Mouse (Mus musculus) midbrain, embryonic 16.5 days (tissue): Measurements from ENCODE around the gene Nr4a3. TPM values are rescaled to one million over a fixed set of nuclear protein-coding genes. Genes with fewer than 3 reads are reported as not detected.
A peak's percentile ranks its signal among the peaks of the same experiment; 100 is the strongest.

ENCODE experiments used
- ATAC-seq: fragments of 200-750 bp; cut with Nextera tagmentation; 2 replicates; pipeline ENCODE4 v1.8.0; 2017; ENCODE audit warnings: moderate TSS enrichment
- H3K27ac ChIP-seq: fragments of 300-500 bp; sonication (generic); 2 replicates; pipeline ENCODE4 v1.5.1; 2014; ENCODE audit warnings: mild to moderate bottlenecking, low read length, mixed read lengths
- H3K27me3 ChIP-seq: fragments of 300-500 bp; sonication (generic); 2 replicates; pipeline ENCODE4 v1.6.1; 2014; ENCODE audit warnings: low read depth, low read length, mixed read lengths; ENCODE audit not compliant: control insufficient read depth, insufficient read depth
- H3K36me3 ChIP-seq: fragments of 300-500 bp; sonication (generic); 2 replicates; pipeline ENCODE4 v1.6.1; 2014; ENCODE audit warnings: mild to moderate bottlenecking, low read length, moderate library complexity, mixed read lengths; ENCODE audit not compliant: control insufficient read depth, insufficient read depth
- H3K4me1 ChIP-seq: fragments of 300-500 bp; sonication (generic); 2 replicates; pipeline ENCODE4 v1.6.1; 2014; ENCODE audit warnings: mild to moderate bottlenecking, low read length, mixed read lengths; ENCODE audit not compliant: control insufficient read depth, insufficient read depth
- H3K4me2 ChIP-seq: fragments of 300-500 bp; sonication (generic); 2 replicates; pipeline ENCODE4 v1.6.1; 2014; ENCODE audit warnings: mild to moderate bottlenecking, low read length, mixed read lengths
- H3K4me3 ChIP-seq: fragments of 300-500 bp; sonication (generic); 2 replicates; pipeline ENCODE4 v1.5.1; 2014; ENCODE audit warnings: low read depth, mild to moderate bottlenecking, low read length, moderate library complexity, mixed read lengths
- H3K9ac ChIP-seq: fragments of 300-500 bp; sonication (generic); 2 replicates; pipeline ENCODE4 v1.6.1; 2014; ENCODE audit warnings: low read depth, low read length, mixed read lengths
- H3K9me3 ChIP-seq: fragments of 300-500 bp; sonication (generic); replicated peaks from 2 replicates; pipeline ENCODE4 v1.6.1; 2014; ENCODE audit warnings: mild to moderate bottlenecking, low read length, mixed read lengths; ENCODE audit not compliant: control insufficient read depth, poor library complexity, severe bottlenecking
- WGBS: fragments of 180-500 bp; shearing (Covaris S2); extraction: QIAGEN DNeasy Blood & Tissue Kit; methylation state at CpG from one replicate; pipeline ENCODE4 v1.1.7; 2014; 5-methylcytosine and 5-hydroxymethylcytosine counted together
- polyA plus RNA-seq: library from polyadenylated mRNA; unstranded; fragments of >200 nt; fragmentation: Nextera tagmentation; extraction: Ambion mirVana; gene quantifications from 2 replicates; pipeline ENCODE4 v1.2.1, GENCODE M21; 2015

Nr4a3 gene
- polyA plus RNA-seq, result 1.4 and 1.6 TPM in 2 replicates

GRCm38 (mm10) chr4:48044491-48045211, at the start of gene Nr4a3:
Nr4a3 (plus strand) TSS chr4:48045153.
- H3K27me3 ChIP-seq, result peaks cover 8% of the 10 kb centered on the region
- ATAC-seq, result peak; percentile 86
- H3K4me3 ChIP-seq, result peak within 1 kb of the TSS; percentile 72
- H3K9ac ChIP-seq, result peak within 1 kb of the TSS; percentile 76
- WGBS, result under 1% methylated on average over 43 of the region's 54 CpGs
- peak within 1 kb of the TSS; percentile 98 for H3K4me2 ChIP-seq
- peak within 1 kb of the TSS; percentile 86 for H3K27ac ChIP-seq
- no peaks in the 10 kb centered on the region for H3K9me3 ChIP-seq
- H3K36me3 ChIP-seq, result no peaks in the 10 kb centered on the region
- H3K4me1 ChIP-seq, result peaks cover 40% of the 10 kb centered on the region

- ATAC-seq, result no peak
- no peaks in the 10 kb centered on the region for H3K27me3 ChIP-seq
- 78% methylated on average over 4 of the region's 4 CpGs for WGBS
Observed at GRCm38 (mm10) chr4:48002969-48003368, 42.0 kb upstream of the Nr4a3 start.

GRCm38 (mm10) chr4:48003456-48003855, 41.5 kb upstream of the Nr4a3 start:
- H3K27me3 ChIP-seq, result no peaks in the 10 kb centered on the region
- H3K36me3 ChIP-seq, result no peaks in the 10 kb centered on the region
- no peak for ATAC-seq
- H3K4me3 ChIP-seq, result no peak overlapping the region
- H3K9ac ChIP-seq, result no peak overlapping the region
- no peak overlapping the region for H3K4me2 ChIP-seq
- H3K4me1 ChIP-seq, result no peaks in the 10 kb centered on the region
- H3K9me3 ChIP-seq, result no peaks in the 10 kb centered on the region
- WGBS, result 94% methylated on average over 3 of the region's 3 CpGs
- H3K27ac ChIP-seq, result no peak overlapping the region

More at GRCm38 (mm10) chr4:48002969-48003368, 42.0 kb upstream of the Nr4a3 start:
- H3K4me2 ChIP-seq, result no peak overlapping the region
- H3K36me3 ChIP-seq, result no peaks in the 10 kb centered on the region
- no peaks in the 10 kb centered on the region for H3K9me3 ChIP-seq
- H3K9ac ChIP-seq, result no peak overlapping the region
- no peak overlapping the region for H3K27ac ChIP-seq
- H3K4me3 ChIP-seq, result no peak overlapping the region
- no peaks in the 10 kb centered on the region for H3K4me1 ChIP-seq

- no peak for ATAC-seq
- Histone ChIP-seq H3K4me1 (no peaks in the 10 kb centered on the region), H3K4me2 (no peak overlapping the region), H3K27me3 (no peaks in the 10 kb centered on the region), H3K9me3 (no peaks in the 10 kb centered on the region), H3K4me3 (no peak overlapping the region), H3K36me3 (no peaks in the 10 kb centered on the region), H3K9ac (no peak overlapping the region), H3K27ac (no peak overlapping the region)
- 80% methylated on average over 3 of the region's 3 CpGs for WGBS
Observed at GRCm38 (mm10) chr4:48006355-48006754, 38.6 kb upstream of the Nr4a3 start.

DNA sequence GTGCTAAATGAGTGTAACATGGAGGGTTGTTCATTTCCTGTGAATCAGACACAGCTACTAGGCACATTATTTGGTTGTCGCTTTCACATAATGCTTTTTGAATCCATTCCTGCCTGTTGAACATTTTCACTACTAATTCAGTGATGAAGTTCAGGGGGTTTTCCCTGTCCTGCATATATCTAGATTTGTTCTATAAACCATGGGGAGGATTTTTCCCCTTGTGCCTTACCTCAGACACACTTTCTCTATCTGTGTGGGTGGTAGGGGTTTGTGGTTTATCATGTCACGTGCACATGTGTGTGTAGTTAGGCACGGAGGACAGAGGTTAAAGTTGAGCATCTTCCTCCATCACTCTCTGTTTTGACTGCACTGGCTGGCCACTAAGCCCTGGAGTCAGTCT, 32.7 kb upstream of the Nr4a3 start:
- Histone ChIP-seq H3K27ac (no peak overlapping the region), H3K4me1 (no peaks in the 10 kb centered on the region), H3K9ac (no peak overlapping the region), H3K4me2 (no peak overlapping the region), H3K36me3 (no peaks in the 10 kb centered on the region), H3K9me3 (no peaks in the 10 kb centered on the region), H3K27me3 (no peaks in the 10 kb centered on the region), H3K4me3 (no peak overlapping the region)
- 92% methylated on average over 3 of the region's 3 CpGs for WGBS
- ATAC-seq, result no peak

DNA sequence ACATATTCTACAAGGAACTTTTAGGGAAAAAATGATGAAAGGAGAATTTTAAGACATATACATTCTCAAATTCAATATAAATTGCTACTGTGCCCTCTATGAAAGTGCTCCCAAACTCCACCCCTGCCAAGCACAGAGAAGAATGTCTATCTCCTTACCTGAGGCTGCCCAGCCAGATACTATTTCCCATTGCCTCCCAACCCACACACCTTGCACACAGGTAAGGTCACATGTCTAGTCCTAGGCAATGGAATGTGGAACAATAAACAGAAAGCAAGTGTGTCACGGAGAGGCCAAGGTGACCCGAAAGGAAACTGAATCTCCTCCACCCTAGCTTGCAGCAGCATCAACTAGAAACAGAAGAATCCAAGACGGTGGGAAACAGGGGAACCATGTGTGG, 22.0 kb upstream of the Nr4a3 start:
- ATAC-seq, result no peak
- no peaks in the 10 kb centered on the region for H3K9me3 ChIP-seq
- no peak overlapping the region for H3K27ac ChIP-seq
- 92% methylated on average over 3 of the region's 3 CpGs for WGBS
- no peaks in the 10 kb centered on the region for H3K4me1 ChIP-seq
- H3K36me3 ChIP-seq, result no peaks in the 10 kb centered on the region
- H3K27me3 ChIP-seq, result no peaks in the 10 kb centered on the region
- no peak overlapping the region for H3K9ac ChIP-seq
- H3K4me3 ChIP-seq, result no peak overlapping the region
- no peak overlapping the region for H3K4me2 ChIP-seq

DNA sequence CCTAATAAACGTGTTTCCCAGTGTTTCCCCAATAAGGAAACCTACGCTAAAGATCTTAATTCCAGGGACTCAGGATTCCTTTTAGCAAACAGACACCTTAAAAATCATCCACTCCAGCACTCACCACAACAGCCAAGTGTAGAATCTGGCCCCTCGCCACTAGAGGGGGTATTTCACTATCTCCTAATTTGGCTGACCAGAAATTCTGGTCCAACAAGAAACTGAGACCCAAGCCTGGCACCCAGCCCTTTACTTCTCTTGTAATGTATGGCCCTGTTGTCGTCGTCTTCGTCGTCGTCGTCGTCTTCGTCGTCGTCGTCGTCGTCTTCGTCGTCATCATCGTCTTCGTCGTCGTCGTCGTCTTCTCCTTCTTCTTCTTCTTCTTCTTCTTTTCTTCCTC, 15.3 kb upstream of the Nr4a3 start:
- Histone ChIP-seq H3K9ac (no peak overlapping the region), H3K27me3 (no peaks in the 10 kb centered on the region), H3K4me1 (no peaks in the 10 kb centered on the region), H3K4me2 (no peak overlapping the region), H3K4me3 (no peak overlapping the region), H3K9me3 (no peaks in the 10 kb centered on the region), H3K27ac (no peak overlapping the region), H3K36me3 (no peaks in the 10 kb centered on the region)
- 54% methylated on average over 24 of the region's 24 CpGs for WGBS
- no peak for ATAC-seq

DNA sequence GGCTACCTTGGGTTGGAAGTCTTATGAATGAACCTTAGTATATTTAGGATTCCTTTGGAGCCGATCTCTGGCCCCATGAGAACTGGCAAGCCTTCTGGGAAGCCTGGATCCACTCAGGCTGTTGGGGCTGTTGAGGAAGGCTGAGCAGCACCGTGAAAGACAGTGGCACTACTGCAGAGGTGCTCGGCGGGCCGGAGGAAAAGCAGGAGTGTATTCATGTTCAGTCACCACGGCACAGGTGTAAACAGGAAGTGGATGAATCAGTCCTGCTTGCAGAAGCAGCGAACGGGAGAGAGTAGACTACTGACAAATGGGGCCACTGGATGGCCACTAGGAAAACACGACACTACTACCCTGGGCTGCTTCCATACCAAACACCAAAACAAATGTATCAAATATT, 10.7 kb upstream of the Nr4a3 start:
- ATAC-seq, result no peak
- 87% methylated on average over 9 of the region's 9 CpGs for WGBS
- Histone ChIP-seq H3K9ac (no peak overlapping the region), H3K4me3 (no peak overlapping the region), H3K27me3 (no peaks in the 10 kb centered on the region), H3K27ac (no peak overlapping the region), H3K36me3 (no peaks in the 10 kb centered on the region), H3K9me3 (no peaks in the 10 kb centered on the region), H3K4me1 (no peaks in the 10 kb centered on the region), H3K4me2 (no peak overlapping the region)

GRCm38 (mm10) chr4:48037646-48038045, 7.3 kb upstream of the Nr4a3 start:
- Histone ChIP-seq H3K9ac (no peak overlapping the region), H3K27ac (no peak overlapping the region), H3K4me1 (peaks cover 5% of the 10 kb centered on the region; the same call in 1 of the 2 replicates), H3K27me3 (no peaks in the 10 kb centered on the region), H3K9me3 (no peaks in the 10 kb centered on the region), H3K4me2 (no peak overlapping the region), H3K4me3 (no peak overlapping the region), H3K36me3 (no peaks in the 10 kb centered on the region)
- no peak for ATAC-seq
- WGBS, result 90% methylated on average over 4 of the region's 4 CpGs
